Mouse (Mus musculus) bone marrow macrophage, adult 2 months (primary cell): Measurements from ENCODE around the gene Gm17359. TPM values are rescaled to one million over a fixed set of nuclear protein-coding genes. Genes with fewer than 3 reads are reported as not detected.

Source experiments
- H3K27ac ChIP-seq: 2 replicates; pipeline ENCODE4 v1.5.1; 2012; ENCODE audit warnings: low read depth, low read length; ENCODE audit not compliant: insufficient read depth
- H3K4me1 ChIP-seq: 2 replicates; pipeline ENCODE4 v1.6.1; 2012; ENCODE audit warnings: low read length; ENCODE audit not compliant: control insufficient read depth, insufficient read depth
- H3K4me3 ChIP-seq: 2 replicates; pipeline ENCODE4 v1.5.1; 2012; ENCODE audit warnings: mild to moderate bottlenecking, low read length, moderate library complexity; ENCODE audit not compliant: insufficient read depth
- CTCF ChIP-seq: IDR thresholded peaks from 2 replicates; pipeline ENCODE4 v1.5.1; 2012; ENCODE audit warnings: low read depth, mild to moderate bottlenecking, low read length, moderate library complexity
- POLR2A ChIP-seq: IDR thresholded peaks from 2 replicates; pipeline ENCODE4 v1.6.1; 2012; ENCODE audit warnings: mild to moderate bottlenecking, low read depth, low read length, borderline replicate concordance
- polyA plus RNA-seq: library from polyadenylated mRNA; stranded (reverse); fragments of >200 nt; gene quantifications from 2 replicates; pipeline ENCODE4 v1.2.4, GENCODE M21; 2012; ENCODE audit not compliant: missing spikeins, insufficient read depth, insufficient read length

Gene Gm17359
- polyA plus RNA-seq, 1 experiment: not detected

GRCm38 (mm10) chr3:79458651-79459275, 122.3 kb downstream of the Gm17359 start:
- Histone ChIP-seq H3K4me3 (no peak overlapping the region), H3K27ac (no peak overlapping the region), H3K4me1 (0 out of 2 replicates have a peak, but pooled peaks cover 5% of the 10 kb centered on the region)
- TF ChIP-seq POLR2A (no peak), CTCF (no peak)

GRCm38 (mm10) chr3:79469440-79469839, 133.0 kb downstream of the Gm17359 start:
- H3K4me1 ChIP-seq: peaks cover 6% of the 10 kb centered on the region
- no peak overlapping the region for H3K4me3 ChIP-seq
- TF ChIP-seq CTCF: no peak
- no peak for TF ChIP-seq POLR2A
- no peak overlapping the region for H3K27ac ChIP-seq

GRCm38 (mm10) chr3:79472362-79472761, 135.9 kb downstream of the Gm17359 start:
- TF ChIP-seq POLR2A: no peak
- no peak overlapping the region for H3K4me3 ChIP-seq
- peaks cover 6% of the 10 kb centered on the region for H3K4me1 ChIP-seq
- H3K27ac ChIP-seq: no peak overlapping the region

GRCm38 (mm10) chr3:79474911-79475310, 138.4 kb downstream of the Gm17359 start:
- no peak overlapping the region for H3K27ac ChIP-seq
- no peak overlapping the region for H3K4me3 ChIP-seq
- peaks cover 3% of the 10 kb centered on the region; the same call in 1 of the 2 replicates for H3K4me1 ChIP-seq
- TF ChIP-seq CTCF (no peak), POLR2A (no peak)

GRCm38 (mm10) chr3:79475980-79476379, 139.5 kb downstream of the Gm17359 start:
- no peak overlapping the region for H3K4me3 ChIP-seq
- H3K4me1 ChIP-seq: peaks cover 3% of the 10 kb centered on the region; the same call in 1 of the 2 replicates
- no peak overlapping the region for H3K27ac ChIP-seq
- TF ChIP-seq POLR2A (no peak), CTCF (no peak)

GRCm38 (mm10) chr3:79478400-79478799, 141.9 kb downstream of the Gm17359 start:
- H3K27ac ChIP-seq: no peak overlapping the region
- TF ChIP-seq CTCF (no peak), POLR2A (no peak)
- H3K4me3 ChIP-seq: no peak overlapping the region
- H3K4me1 ChIP-seq: peaks cover 3% of the 10 kb centered on the region; the same call in 1 of the 2 replicates

GRCm38 (mm10) chr3:79478880-79479279, 142.4 kb downstream of the Gm17359 start:
- Histone ChIP-seq H3K4me1 (peaks cover 3% of the 10 kb centered on the region; the same call in 1 of the 2 replicates), H3K4me3 (no peak overlapping the region), H3K27ac (no peak overlapping the region)
- TF ChIP-seq POLR2A (no peak), CTCF (no peak)

- Histone ChIP-seq H3K27ac (no peak overlapping the region), H3K4me3 (no peak overlapping the region), H3K4me1 (peaks cover 3% of the 10 kb centered on the region; the same call in 1 of the 2 replicates)
- TF ChIP-seq CTCF (no peak), POLR2A (no peak)
These were observed 148.0 kb downstream of the Gm17359 start for GRCm38 (mm10) chr3:79484286-79485063.

- Histone ChIP-seq H3K4me3 (no peak overlapping the region), H3K4me1 (peaks cover 24% of the 10 kb centered on the region), H3K27ac (no peak overlapping the region)
- no peak for TF ChIP-seq POLR2A
- TF ChIP-seq CTCF: no peak
These were observed 151.6 kb downstream of the Gm17359 start for GRCm38 (mm10) chr3:79488025-79488424.

GRCm38 (mm10) chr3:79490102-79490501, 153.6 kb downstream of the Gm17359 start:
- H3K4me3 ChIP-seq: no peak overlapping the region
- peaks cover 31% of the 10 kb centered on the region for H3K4me1 ChIP-seq
- TF ChIP-seq POLR2A: no peak
- no peak for TF ChIP-seq CTCF
- no peak overlapping the region for H3K27ac ChIP-seq
